In genomic region chr3:121651710-121652109, GRCm38 (mm10) we compare ENCODE assay signal across 33 mouse cellular contexts. TPM values are rescaled to one million over a fixed set of nuclear protein-coding genes. Genes with fewer than 3 reads are reported as not detected.
DNase-seq lines count a peak whose midpoint lies in the region; ATAC-seq and TF ChIP-seq lines count a peak whose summit lies in the region.
"Had no signal": no experiment of that assay in that cellular context is flagged by ENCODE, and none has a peak within 500 bp of the region (broad histone marks: within the 10 kb centered on the region; RNA-seq: fewer than 3 reads in every experiment).

No protein-coding gene starts in this region.

- H3K36me3 ChIP-seq in MEL (ENCODE audit: control insufficient read depth in 1 of 2, insufficient read depth in 2 of 2, low read length in 2 of 2), result no peaks in the 10 kb centered on the region; a peak in 1 of 4 replicates
- H3K36me3 ChIP-seq in forebrain, embryonic 12.5 days (replicated peaks), result no peaks in the 10 kb centered on the region
- H3K36me3 ChIP-seq: embryonic facial prominence, embryonic 12.5 days; heart, embryonic 10.5 days; hindbrain, embryonic 15.5 days; limb, embryonic 10.5 days; liver, embryonic 15.5 days; lung, embryonic 15.5 days; midbrain, embryonic 12.5 days had no signal

- no peaks in the 10 kb centered on the region for H3K79me2 ChIP-seq in MEL (ENCODE audit: control insufficient read depth, insufficient read depth, low read length, poor library complexity)

- no peak overlapping the region for H3K4me2 ChIP-seq in forebrain, embryonic 12.5 days
- H3K4me2 ChIP-seq: embryonic facial prominence, embryonic 12.5 days; forebrain, embryonic 13.5 days; hindbrain, embryonic 15.5 days; liver, embryonic 15.5 days; lung, embryonic 15.5 days; midbrain, embryonic 12.5 days had no signal

- 77% methylated on average over 3 of the region's 3 CpGs for WGBS in forebrain, embryonic 12.5 days

- H3K27ac ChIP-seq in MEL (ENCODE audit: control insufficient read depth, low read depth, low read length), result no peak overlapping the region
- no peak overlapping the region for H3K27ac ChIP-seq in forebrain, embryonic 12.5 days
- H3K27ac ChIP-seq: embryonic facial prominence, embryonic 12.5 days; forebrain, embryonic 13.5 days; heart, embryonic 10.5 days; hindbrain, embryonic 15.5 days; limb, embryonic 10.5 days; liver, embryonic 15.5 days; lung, embryonic 15.5 days; macrophage; midbrain, embryonic 12.5 days had no signal

- H3K27me3 ChIP-seq in MEL (ENCODE audit: control insufficient read depth in 1 of 2, insufficient read depth in 2 of 2, low read length in 2 of 2), result peaks cover 0 to 3% of the 10 kb centered on the region in 2 experiments; a peak in 1 of 4 replicates
- no peaks in the 10 kb centered on the region for H3K27me3 ChIP-seq in forebrain, embryonic 12.5 days
- H3K27me3 ChIP-seq: embryonic facial prominence, embryonic 12.5 days; forebrain, embryonic 13.5 days; hindbrain, embryonic 15.5 days; liver, embryonic 15.5 days; lung, embryonic 15.5 days had no signal

- peaks cover 0 to 9% of the 10 kb centered on the region in 2 experiments; a peak in 1 of 4 replicates for H3K4me1 ChIP-seq in MEL (ENCODE audit: control insufficient read depth in 1 of 2, insufficient read depth in 2 of 2, low read length in 2 of 2)
- no peaks in the 10 kb centered on the region for H3K4me1 ChIP-seq in forebrain, embryonic 12.5 days
- H3K4me1 ChIP-seq: forebrain, embryonic 13.5 days; hindbrain, embryonic 15.5 days; midbrain, embryonic 12.5 days had no signal

- peak; percentile 21 to 70; a peak in 2 of 4 replicates for TF ChIP-seq EP300 in MEL (IDR thresholded peaks at IDR 0.05; ENCODE audit: low read depth in 1 of 2, low read length in 2 of 2)

- DNase-seq in adrenal gland, postnatal 10 days, result peak; percentile 8
- no peak for DNase-seq in adrenal gland, adult (ENCODE audit: inconsistent age in 2 of 2, low spot score in 1 of 2)
- peak; percentile 65 for DNase-seq in MEL (ENCODE audit: low read depth, low spot score)
- DNase-seq in cerebellum, postnatal 36 days, result no peak
- no peak for DNase-seq in layer of hippocampus, adult 9-11 months
- DNase-seq: B cell, adult 2 months; cerebellum, postnatal 10 days; gastrocnemius, postnatal 36 days; heart, postnatal 4 days; kidney, adult 2 months; kidney, postnatal 14 days; liver; thymus, postnatal 25 days had no signal

- TF ChIP-seq RAD21 in MEL (IDR thresholded peaks at IDR 0.05; ENCODE audit: low read depth, low read length), result no peak

- H3K9me3 ChIP-seq in MEL (replicated peaks; ENCODE audit: insufficient read depth, low read length), result no peaks in the 10 kb centered on the region
- no peaks in the 10 kb centered on the region for H3K9me3 ChIP-seq in forebrain, embryonic 12.5 days
- H3K9me3 ChIP-seq: embryonic facial prominence, embryonic 12.5 days; forebrain, embryonic 13.5 days; heart, embryonic 10.5 days; hindbrain, embryonic 15.5 days; limb, embryonic 10.5 days; liver, embryonic 15.5 days; lung, embryonic 15.5 days; midbrain, embryonic 12.5 days had no signal

- no peak for TF ChIP-seq POLR2A in MEL (IDR thresholded peaks at IDR 0.05; ENCODE audit: control insufficient read depth in 1 of 2, insufficient read depth in 1 of 2, low read depth in 1 of 2, low read length in 2 of 2, poor library complexity in 1 of 2)

- no peak overlapping the region for H3K4me3 ChIP-seq in MEL (ENCODE audit: control insufficient read depth in 1 of 2, insufficient read depth in 1 of 2, low read depth in 2 of 2, low read length in 2 of 2)
- no peak overlapping the region for H3K4me3 ChIP-seq in forebrain, embryonic 12.5 days (replicated peaks)
- H3K4me3 ChIP-seq: embryonic facial prominence, embryonic 12.5 days; erythroblast, embryonic 14.5 days; forebrain, embryonic 13.5 days; heart, embryonic 10.5 days; hindbrain, embryonic 15.5 days; limb, embryonic 10.5 days; liver, embryonic 15.5 days; lung, embryonic 15.5 days; midbrain, embryonic 12.5 days had no signal

- peak; percentile 86 for ATAC-seq in granulocyte monocyte progenitor cell, adult 5-6 weeks (replicated peaks; ENCODE audit: poor library complexity, severe bottlenecking)
- no peak for ATAC-seq in forebrain, embryonic 12.5 days (ENCODE audit: low FRiP score)
- ATAC-seq: forebrain, embryonic 13.5 days had no signal

- H3K9ac ChIP-seq in MEL (ENCODE audit: control insufficient read depth, low read depth, low read length, poor library complexity, severe bottlenecking), result no peak overlapping the region
- no peak overlapping the region for H3K9ac ChIP-seq in forebrain, embryonic 12.5 days
- H3K9ac ChIP-seq: embryonic facial prominence, embryonic 12.5 days; forebrain, embryonic 13.5 days; hindbrain, embryonic 15.5 days; liver, embryonic 15.5 days; lung, embryonic 15.5 days; midbrain, embryonic 12.5 days had no signal

- no peak for TF ChIP-seq CTCF in MEL (IDR thresholded peaks at IDR 0.05 in 2 of 3, conservative IDR thresholded peaks at IDR 0.05 in 1 of 3; ENCODE audit: control insufficient read depth in 1 of 3, insufficient read depth in 1 of 3, low read depth in 2 of 3, low read length in 3 of 3, poor library complexity in 1 of 3, severe bottlenecking in 1 of 3)

TF ChIP-seq in MEL, 35 proteins besides CTCF, POLR2A, EP300 and RAD21:
- peak; percentile 52 for TF ChIP-seq USF1 (IDR thresholded peaks at IDR 0.05; ENCODE audit: low read depth, low read length)
- 0 out of 2 replicates have a peak, but pooled peaks have one; percentile 8 for TF ChIP-seq TCF12 (IDR thresholded peaks at IDR 0.05; ENCODE audit: low read depth, low read length)
- TF ChIP-seq GATA1 (IDR thresholded peaks at IDR 0.05; ENCODE audit: low read depth, low read length), result peak; percentile 68
- TF ChIP-seq SMC3 (IDR thresholded peaks at IDR 0.05; ENCODE audit: low read depth, low read length), result no peak
- no peak for TF ChIP-seq ETS1 (IDR thresholded peaks at IDR 0.05; ENCODE audit: low read depth, low read length)

RNA-seq across cellular contexts. Expression of gene 4930432M17Rik, which starts 18.9 kb away (rescaled TPM):
- not detected for total RNA-seq in adrenal gland, postnatal 10 days (2021)
- not detected in 2 replicates for total RNA-seq in MEL (2012; rRNA removed)
- polyA plus RNA-seq in MEL (2012; ENCODE audit: insufficient read depth in 1 of 2, insufficient read length in 2 of 2, low read depth in 1 of 2, low replicate concordance in 2 of 2, missing spikeins in 1 of 2), result not detected
- not detected in 2 replicates for total RNA-seq in granulocyte monocyte progenitor cell, adult 5-6 weeks (2014; fragmentation: Nextera tagmentation)
- total RNA-seq in granulocyte monocyte progenitor cell, adult 5-6 weeks (2017), result not detected in 2 replicates
- not detected in 2 replicates for polyA plus RNA-seq in forebrain, embryonic 12.5 days (2016; fragmentation: Nextera tagmentation; extraction: Ambion mirVana)
- total RNA-seq: adrenal gland, adult 18-20 months; gastrocnemius, adult 18-20 months; gastrocnemius, postnatal 36 days; heart, postnatal 4 days; layer of hippocampus, adult 18-20 months; layer of hippocampus, postnatal 25 days had no signal
- polyA plus RNA-seq: embryonic facial prominence, embryonic 12.5 days; erythroblast, embryonic 14.5 days; forebrain, embryonic 13.5 days; heart, embryonic 10.5 days; heart, embryonic 16.5 days; hindbrain, embryonic 15.5 days; intestine, embryonic 14.5 days; kidney, adult 2 months; limb, embryonic 10.5 days; liver, embryonic 15.5 days; lung, embryonic 15.5 days; macrophage; midbrain, embryonic 12.5 days; neural tube, embryonic 11.5 days; spleen, adult 2 months had no signal

Comparison
In these comparisons a context has a peak if more than half of its experiments do, and no peak if none do; other contexts are left out.
1. DNase-seq: peak in adrenal gland, postnatal 10 days (single experiment) and MEL (single experiment); none in adrenal gland, adult (0 of 2), cerebellum, postnatal 36 days (0 of 2) and layer of hippocampus, adult 9-11 months (single experiment).